Mouse (Mus musculus): ENCODE measurements around the gene Pla2r1. TPM values are rescaled to one million over a fixed set of nuclear protein-coding genes. Genes with fewer than 3 reads are reported as not detected.

The Pla2r1 gene
- polyA plus RNA-seq (2015; fragmentation: Illumina TruSeq; extraction: RNeasy Lipid Tissue Mini Kit (QIAGEN cat#74804); ENCODE audit: insufficient read depth, low replicate concordance): 5.6 TPM

DNA sequence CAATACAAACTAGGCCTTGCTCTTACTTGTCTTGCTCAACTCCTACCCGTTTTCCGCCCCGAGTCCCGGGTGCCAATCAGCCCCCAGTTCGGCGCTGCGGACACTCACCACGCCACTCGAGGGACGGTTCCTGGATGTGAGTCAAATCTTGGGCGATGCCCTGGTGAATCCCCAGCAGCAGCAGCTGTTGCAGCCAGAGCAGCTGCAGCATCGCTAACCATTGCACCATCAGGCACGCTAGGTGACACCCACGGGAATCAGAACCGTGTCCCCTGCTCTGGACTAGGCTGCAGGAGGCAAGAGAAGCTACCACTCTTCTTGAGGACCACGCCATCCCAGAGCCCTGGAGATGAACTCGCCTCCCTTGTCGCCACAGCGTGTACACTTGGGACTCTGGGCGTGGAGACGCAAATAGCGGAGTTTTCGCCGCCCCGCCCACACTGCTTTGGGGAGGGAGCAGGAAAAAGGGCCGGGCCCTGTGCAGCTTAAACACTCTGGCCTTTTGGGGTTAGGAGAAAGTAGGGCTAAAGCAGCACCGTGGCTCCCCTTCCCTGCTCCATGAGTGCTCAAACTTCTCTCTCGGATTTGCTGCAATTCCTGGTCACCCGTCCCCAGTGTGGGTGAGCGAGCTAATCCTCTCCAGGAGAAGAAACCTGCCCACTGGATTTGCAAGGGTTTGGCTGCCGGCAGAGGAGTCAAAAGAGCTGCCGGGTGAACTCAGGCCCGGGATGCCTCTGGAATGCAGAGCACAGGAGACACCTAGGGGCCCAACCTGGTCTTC, at the start of gene Pla2r1:
TSS of gene Pla2r1 (minus strand) at position 407 of the 781 bp plus-strand sequence.

DNA sequence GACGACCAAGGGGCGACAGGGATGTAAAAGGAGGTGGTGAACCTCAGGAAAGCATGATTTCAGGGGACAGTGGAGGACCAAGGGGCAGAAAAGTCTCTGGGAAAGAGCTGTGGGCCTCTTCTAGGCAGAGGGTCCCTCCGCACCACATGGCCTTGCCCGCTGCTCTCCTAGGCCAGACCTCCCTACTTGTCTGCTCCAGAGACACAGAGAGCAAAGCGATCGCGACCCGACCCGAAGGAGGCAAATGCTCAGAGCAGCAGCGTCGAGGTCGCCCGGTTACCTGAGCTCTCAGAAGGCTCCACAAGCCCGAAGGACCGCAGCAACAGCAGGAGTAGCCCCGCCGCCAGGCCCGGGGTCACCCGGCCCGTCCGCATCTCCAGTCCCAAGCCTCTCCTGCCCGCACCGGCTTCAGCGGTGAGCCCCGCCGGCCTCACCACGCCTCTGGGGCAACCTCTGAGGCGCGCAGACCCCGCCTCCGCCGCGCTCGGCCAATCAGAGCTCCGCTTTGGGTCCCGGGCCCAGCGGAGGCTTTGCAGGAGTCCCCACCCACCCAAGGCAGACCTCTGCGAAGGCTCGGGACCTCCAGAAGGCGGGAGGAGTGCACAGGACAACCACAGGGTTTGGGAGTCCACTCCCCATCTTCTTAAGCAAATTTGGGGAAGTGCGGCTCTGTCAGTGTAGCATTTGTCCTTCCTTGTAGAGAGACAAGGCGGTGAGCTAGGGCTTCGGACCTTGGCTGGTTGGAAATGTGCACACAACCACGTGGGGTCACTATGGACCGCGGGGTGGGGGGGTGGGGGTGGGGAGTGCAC, 170.0 kb downstream of the Pla2r1 start, which contains the start of gene Ly75:
TSS of gene Ly75 (minus strand) at position 446 of the 812 bp plus-strand sequence.

Other genes with a start within 250 kb of the Pla2r1 start
- gene Ly75, start 170.0 kb downstream of the Pla2r1 start, polyA plus RNA-seq (2015; fragmentation: Illumina TruSeq; extraction: RNeasy Lipid Tissue Mini Kit (QIAGEN cat#74804); ENCODE audit: insufficient read depth, low replicate concordance): 21.1 TPM
- gene Itgb6, start 169.3 kb upstream of the Pla2r1 start, polyA plus RNA-seq (2015; fragmentation: Illumina TruSeq; extraction: RNeasy Lipid Tissue Mini Kit (QIAGEN cat#74804); ENCODE audit: insufficient read depth, low replicate concordance): not detected

Measured in spleen, adult 10 weeks (tissue).